15 mouse cellular contexts compared by ENCODE assay signal in genomic region chr14:92958138-92958537, GRCm38 (mm10).
A peak's percentile ranks its signal among the peaks of the same experiment; 100 is the strongest.
DNase-seq lines count a peak whose midpoint lies in the region; ATAC-seq and TF ChIP-seq lines count a peak whose summit lies in the region.
"Had no signal": no experiment of that assay in that cellular context is flagged by ENCODE, and none has a peak within 500 bp of the region (broad histone marks: within the 10 kb centered on the region; RNA-seq: fewer than 3 reads in every experiment).

No protein-coding gene starts in this region.

- no peak overlapping the region for H3K9ac ChIP-seq in midbrain, embryonic 14.5 days (replicated peaks; ENCODE audit: low read length)
- no peak overlapping the region for H3K9ac ChIP-seq in midbrain, embryonic 13.5 days (replicated peaks)
- H3K9ac ChIP-seq in forebrain, embryonic 15.5 days (replicated peaks): no peak overlapping the region
- no peak overlapping the region for H3K9ac ChIP-seq in lung, postnatal 0 days (replicated peaks; ENCODE audit: low read depth)
- H3K9ac ChIP-seq: embryonic facial prominence, embryonic 15.5 days; lung, embryonic 15.5 days; midbrain, embryonic 12.5 days had no signal

- H3K4me2 ChIP-seq in midbrain, embryonic 14.5 days (ENCODE audit: low read length): no peak overlapping the region
- H3K4me2 ChIP-seq in midbrain, embryonic 13.5 days (replicated peaks): no peak overlapping the region
- no peak overlapping the region for H3K4me2 ChIP-seq in forebrain, embryonic 15.5 days (replicated peaks)
- no peak overlapping the region for H3K4me2 ChIP-seq in lung, postnatal 0 days (replicated peaks; ENCODE audit: low read depth, low read length)
- H3K4me2 ChIP-seq: embryonic facial prominence, embryonic 15.5 days; lung, embryonic 15.5 days; midbrain, embryonic 12.5 days had no signal

- peak; percentile 18 for DNase-seq in midbrain, embryonic 14.5 days
- DNase-seq in cerebellum, adult 9-11 months: peak; percentile 25
- DNase-seq in retina, embryonic 14.5 days (ENCODE audit: low spot score): peak; percentile 31
- no peak for DNase-seq in right cerebral cortex, adult 18-20 months
- DNase-seq in lung, postnatal 0 days (ENCODE audit: low spot score): no peak
- no peak for DNase-seq in spleen, postnatal 14 days (ENCODE audit: low spot score in 2 of 2)
- DNase-seq: heart, adult 18-20 months; kidney, postnatal 4 days; liver had no signal

- no peak for TF ChIP-seq EP300 in lung, postnatal 0 days (IDR thresholded peaks at IDR 0.05)

- H3K4me1 ChIP-seq in midbrain, embryonic 14.5 days (ENCODE audit: control insufficient read depth, insufficient read depth, low read length): no peaks in the 10 kb centered on the region
- H3K4me1 ChIP-seq in midbrain, embryonic 13.5 days (replicated peaks): peaks cover 6% of the 10 kb centered on the region; the same call in 1 of the 2 replicates
- peaks cover 6% of the 10 kb centered on the region for H3K4me1 ChIP-seq in forebrain, embryonic 15.5 days
- no peaks in the 10 kb centered on the region for H3K4me1 ChIP-seq in lung, postnatal 0 days (ENCODE audit: insufficient read depth, low read depth, low read length)
- H3K4me1 ChIP-seq: embryonic facial prominence, embryonic 15.5 days; lung, embryonic 15.5 days had no signal

- no peaks in the 10 kb centered on the region for H3K36me3 ChIP-seq in midbrain, embryonic 14.5 days (ENCODE audit: control insufficient read depth, insufficient read depth, low read length)
- H3K36me3 ChIP-seq in midbrain, embryonic 13.5 days: no peaks in the 10 kb centered on the region
- no peaks in the 10 kb centered on the region for H3K36me3 ChIP-seq in forebrain, embryonic 15.5 days
- no peaks in the 10 kb centered on the region for H3K36me3 ChIP-seq in lung, postnatal 0 days (ENCODE audit: insufficient read depth, low read length)
- H3K36me3 ChIP-seq: embryonic facial prominence, embryonic 15.5 days; lung, embryonic 15.5 days; midbrain, embryonic 12.5 days had no signal

- no peak for TF ChIP-seq CTCF in lung, postnatal 0 days (IDR thresholded peaks at IDR 0.05)

- 7% methylated on average over 2 of the region's 2 CpGs for WGBS in midbrain, embryonic 14.5 days
- WGBS in midbrain, embryonic 13.5 days: 18% methylated on average over 2 of the region's 2 CpGs
- 3% methylated on average over 2 of the region's 2 CpGs for WGBS in forebrain, embryonic 15.5 days
- WGBS in lung, postnatal 0 days: 60% methylated on average over 2 of the region's 2 CpGs

- ATAC-seq in midbrain, embryonic 14.5 days (ENCODE audit: low FRiP score, low TSS enrichment): no peak
- no peak for ATAC-seq in midbrain, embryonic 13.5 days
- ATAC-seq in forebrain, embryonic 15.5 days (replicated peaks): peak; percentile 83
- ATAC-seq in lung, postnatal 0 days: no peak
- ATAC-seq: intestine, embryonic 16.5 days had no signal

- H3K9me3 ChIP-seq in midbrain, embryonic 14.5 days (ENCODE audit: control insufficient read depth, low read length): no peaks in the 10 kb centered on the region
- no peaks in the 10 kb centered on the region for H3K9me3 ChIP-seq in midbrain, embryonic 13.5 days
- no peaks in the 10 kb centered on the region for H3K9me3 ChIP-seq in forebrain, embryonic 15.5 days
- no peaks in the 10 kb centered on the region for H3K9me3 ChIP-seq in lung, postnatal 0 days (ENCODE audit: low read length)
- H3K9me3 ChIP-seq: embryonic facial prominence, embryonic 15.5 days; lung, embryonic 15.5 days; midbrain, embryonic 12.5 days had no signal

- H3K27ac ChIP-seq in midbrain, embryonic 14.5 days (replicated peaks; ENCODE audit: low read depth, low read length): no peak overlapping the region
- no peak overlapping the region for H3K27ac ChIP-seq in midbrain, embryonic 13.5 days
- no peak overlapping the region for H3K27ac ChIP-seq in forebrain, embryonic 15.5 days (replicated peaks)
- no peak overlapping the region for H3K27ac ChIP-seq in lung, postnatal 0 days (ENCODE audit: low read length)
- H3K27ac ChIP-seq: embryonic facial prominence, embryonic 15.5 days; lung, embryonic 15.5 days; midbrain, embryonic 12.5 days had no signal

- H3K4me3 ChIP-seq in midbrain, embryonic 14.5 days (replicated peaks; ENCODE audit: low read depth, low read length): no peak overlapping the region
- no peak overlapping the region for H3K4me3 ChIP-seq in midbrain, embryonic 13.5 days (replicated peaks)
- no peak overlapping the region for H3K4me3 ChIP-seq in forebrain, embryonic 15.5 days
- no peak overlapping the region for H3K4me3 ChIP-seq in lung, postnatal 0 days (ENCODE audit: low read depth, low read length)
- H3K4me3 ChIP-seq: embryonic facial prominence, embryonic 15.5 days; lung, embryonic 15.5 days; midbrain, embryonic 12.5 days had no signal

- H3K27me3 ChIP-seq in midbrain, embryonic 14.5 days (ENCODE audit: control insufficient read depth, insufficient read depth, low read length): no peaks in the 10 kb centered on the region
- no peaks in the 10 kb centered on the region for H3K27me3 ChIP-seq in midbrain, embryonic 13.5 days
- H3K27me3 ChIP-seq in forebrain, embryonic 15.5 days: no peaks in the 10 kb centered on the region
- no peaks in the 10 kb centered on the region for H3K27me3 ChIP-seq in lung, postnatal 0 days (replicated peaks; ENCODE audit: insufficient read depth, low read length)
- H3K27me3 ChIP-seq: embryonic facial prominence, embryonic 15.5 days; lung, embryonic 15.5 days; midbrain, embryonic 12.5 days had no signal

Comparison
In these comparisons a context has a peak if more than half of its experiments do, and no peak if none do; other contexts are left out.
1. DNase-seq: peak in midbrain, embryonic 14.5 days (single experiment), cerebellum, adult 9-11 months (single experiment) and retina, embryonic 14.5 days (single experiment); none in right cerebral cortex, adult 18-20 months (single experiment), lung, postnatal 0 days (single experiment) and spleen, postnatal 14 days (0 of 2).